Mouse (Mus musculus): ENCODE results near the gene Klf16.
A peak's percentile ranks its signal among the peaks of the same experiment; 100 is the strongest.

Gene Klf16

GRCm38 (mm10) chr10:80539493-80539892 is 37.6 kb downstream of the Klf16 start:
- no peak for DNase-seq (ENCODE audit: low read depth)

- peak; percentile 41 for DNase-seq (ENCODE audit: low read depth)
These were observed 38.3 kb downstream of the Klf16 start, which contains the start of gene Atp8b3 for GRCm38 (mm10) chr10:80538710-80539394. Gene Atp8b3 (minus strand): TSS chr10:80539124.

- peak; percentile 82 for DNase-seq (ENCODE audit: low read depth)
These were observed 38.9 kb downstream of the Klf16 start for GRCm38 (mm10) chr10:80538180-80538579.

- no peak for DNase-seq (ENCODE audit: low read depth)
These were observed 41.4 kb downstream of the Klf16 start for GRCm38 (mm10) chr10:80535711-80536110.

- DNase-seq (ENCODE audit: low read depth), result no peak
These were observed 42.0 kb downstream of the Klf16 start for GRCm38 (mm10) chr10:80535071-80535470.

GRCm38 (mm10) chr10:80533704-80534103 is 43.4 kb downstream of the Klf16 start:
- peak; percentile 43 for DNase-seq (ENCODE audit: low read depth)

- no peak for DNase-seq (ENCODE audit: low read depth)
These were observed 44.3 kb downstream of the Klf16 start for GRCm38 (mm10) chr10:80532783-80533182.

GRCm38 (mm10) chr10:80526172-80526571 is 50.9 kb downstream of the Klf16 start:
- DNase-seq (ENCODE audit: low read depth), result no peak

GRCm38 (mm10) chr10:80523299-80523698 is 53.8 kb downstream of the Klf16 start:
- peak; percentile 35 for DNase-seq (ENCODE audit: low read depth)

GRCm38 (mm10) chr10:80519287-80519686 is 57.8 kb downstream of the Klf16 start:
- no peak for DNase-seq (ENCODE audit: low read depth)

Data from NIH3T3 (cell line).